Comparison of ENCODE assay signal across 22 mouse cellular contexts in genomic region chr16:74321666-74322371, GRCm38 (mm10).
A peak's percentile ranks its signal among the peaks of the same experiment; 100 is the strongest.
DNase-seq lines count a peak whose midpoint lies in the region; ATAC-seq and TF ChIP-seq lines count a peak whose summit lies in the region.
"Had no signal": no experiment of that assay in that cellular context is flagged by ENCODE, and none has a peak within 500 bp of the region (broad histone marks: within the 10 kb centered on the region; RNA-seq: fewer than 3 reads in every experiment).

No protein-coding gene starts in this region.

- H3K4me1 ChIP-seq in forebrain, embryonic 13.5 days = peaks cover 9% of the 10 kb centered on the region
- peaks cover 13% of the 10 kb centered on the region for H3K4me1 ChIP-seq in forebrain, embryonic 10.5 days
- H3K4me1 ChIP-seq in hindbrain, postnatal 0 days (ENCODE audit: insufficient read depth, low read length) = no peaks in the 10 kb centered on the region

- no peak overlapping the region for H3K4me2 ChIP-seq in forebrain, embryonic 13.5 days
- H3K4me2 ChIP-seq in hindbrain, postnatal 0 days (ENCODE audit: low read depth, low read length) = no peak overlapping the region
- H3K4me2 ChIP-seq: heart, embryonic 11.5 days had no signal

- 36% methylated on average over 9 of the region's 9 CpGs for WGBS in forebrain, embryonic 13.5 days
- 59% methylated on average over 9 of the region's 9 CpGs for WGBS in forebrain, embryonic 10.5 days
- WGBS in hindbrain, postnatal 0 days = 31% methylated on average over 9 of the region's 9 CpGs

- H3K9me3 ChIP-seq in forebrain, embryonic 13.5 days (replicated peaks) = no peaks in the 10 kb centered on the region
- H3K9me3 ChIP-seq in forebrain, embryonic 10.5 days = no peaks in the 10 kb centered on the region
- no peaks in the 10 kb centered on the region for H3K9me3 ChIP-seq in hindbrain, postnatal 0 days (ENCODE audit: low read length)

- peak; percentile 33; the same call in 1 of the 2 replicates for ATAC-seq in forebrain, embryonic 13.5 days
- ATAC-seq in hindbrain, postnatal 0 days = peak; percentile 78
- ATAC-seq: liver, postnatal 0 days had no signal

- no peak for TF ChIP-seq CTCF in hindbrain, postnatal 0 days (IDR thresholded peaks at IDR 0.05; ENCODE audit: low read depth)

- no peak for DNase-seq in forebrain, embryonic 10.5 days (ENCODE audit: extremely low spot score, low spot score)
- peak; percentile 51 for DNase-seq in Muller cell, postnatal 12 days (ENCODE audit: inconsistent ontology term)
- peak; percentile 61 for DNase-seq in embryo, embryonic 10.5 days (ENCODE audit: low spot score)
- DNase-seq in hindbrain, postnatal 0 days (ENCODE audit: low spot score) = peak; percentile 65
- DNase-seq in ovary, postnatal 14 days (ENCODE audit: low spot score) = no peak
- DNase-seq in kidney, postnatal 25 days = no peak
- DNase-seq in left cerebral cortex, postnatal 14 days (ENCODE audit: low spot score in 2 of 2) = no peak
- DNase-seq: cerebellum, adult 2 months; gastrocnemius, adult 2 months; heart, postnatal 10 days; kidney, adult 2 months; kidney, postnatal 10 days; left cerebral cortex, postnatal 4 days; liver; liver, postnatal 0 days; lung, postnatal 10 days; spleen, adult 18-20 months; thymus, adult 18-20 months; thymus, postnatal 4 days had no signal

- no peak overlapping the region for H3K4me3 ChIP-seq in forebrain, embryonic 13.5 days
- no peak overlapping the region for H3K4me3 ChIP-seq in forebrain, embryonic 10.5 days
- no peak overlapping the region for H3K4me3 ChIP-seq in hindbrain, postnatal 0 days (ENCODE audit: low read length)
- H3K4me3 ChIP-seq: gastrocnemius, adult 2 months; myocyte had no signal

- H3K36me3 ChIP-seq in forebrain, embryonic 13.5 days (ENCODE audit: poor library complexity, severe bottlenecking) = no peaks in the 10 kb centered on the region
- no peaks in the 10 kb centered on the region for H3K36me3 ChIP-seq in forebrain, embryonic 10.5 days (replicated peaks)
- no peaks in the 10 kb centered on the region for H3K36me3 ChIP-seq in hindbrain, postnatal 0 days (ENCODE audit: insufficient read depth, low read length)

- no peaks in the 10 kb centered on the region for H3K27me3 ChIP-seq in forebrain, embryonic 13.5 days
- H3K27me3 ChIP-seq in forebrain, embryonic 10.5 days (ENCODE audit: poor library complexity, severe bottlenecking) = no peaks in the 10 kb centered on the region
- no peaks in the 10 kb centered on the region for H3K27me3 ChIP-seq in hindbrain, postnatal 0 days (ENCODE audit: insufficient read depth, low read length)

- intact Hi-C loops in left cerebral cortex, postnatal 14 days (cut with DNase I) = no loop called here

- no peak overlapping the region for H3K27ac ChIP-seq in forebrain, embryonic 13.5 days
- no peak overlapping the region for H3K27ac ChIP-seq in forebrain, embryonic 10.5 days
- no peak overlapping the region for H3K27ac ChIP-seq in hindbrain, postnatal 0 days
- H3K27ac ChIP-seq: gastrocnemius, adult 2 months had no signal

- no peak overlapping the region for H3K9ac ChIP-seq in forebrain, embryonic 13.5 days
- H3K9ac ChIP-seq in hindbrain, postnatal 0 days (replicated peaks; ENCODE audit: low read length) = no peak overlapping the region
- H3K9ac ChIP-seq: liver, postnatal 0 days had no signal

Comparison
In these comparisons a context has a peak if more than half of its experiments do, and no peak if none do; other contexts are left out.
1. DNase-seq: peak in Muller cell, postnatal 12 days (single experiment), embryo, embryonic 10.5 days (single experiment) and hindbrain, postnatal 0 days (single experiment); none in forebrain, embryonic 10.5 days (single experiment), ovary, postnatal 14 days (single experiment), kidney, postnatal 25 days (0 of 2) and left cerebral cortex, postnatal 14 days (0 of 2).